Mouse (Mus musculus) midbrain, embryonic 11.5 days (tissue): ENCODE results near the gene Fzd4. TPM values are rescaled to one million over a fixed set of nuclear protein-coding genes. Genes with fewer than 3 reads are reported as not detected.

Source experiments
- ATAC-seq: fragments of 200-750 bp; cut with Nextera tagmentation; 2 replicates; pipeline ENCODE4 v1.8.0; 2017; ENCODE audit warnings: moderate TSS enrichment, moderate library complexity; ENCODE audit not compliant: low FRiP score
- DNase-seq: peaks from one replicate; pipeline ENCODE4 v3.0.0; 2015; ENCODE audit warnings: low spot score; ENCODE audit errors: missing footprints
- H3K27ac ChIP-seq: fragments of 300-500 bp; sonication (generic); 2 replicates; pipeline ENCODE4 v1.5.1; 2014; ENCODE audit warnings: low read depth, low read length
- H3K27me3 ChIP-seq: fragments of 300-500 bp; sonication (generic); 2 replicates; pipeline ENCODE4 v1.6.1; 2014; ENCODE audit warnings: mild to moderate bottlenecking, low read length, moderate library complexity, mixed read lengths; ENCODE audit not compliant: control insufficient read depth, insufficient read depth
- H3K36me3 ChIP-seq: fragments of 300-500 bp; sonication (generic); 2 replicates; pipeline ENCODE4 v1.6.1; 2014; ENCODE audit warnings: mild to moderate bottlenecking, low read length, moderate library complexity, mixed read lengths; ENCODE audit not compliant: control insufficient read depth, insufficient read depth
- H3K4me1 ChIP-seq: fragments of 300-500 bp; sonication (generic); 2 replicates; pipeline ENCODE4 v1.6.1; 2014; ENCODE audit warnings: low read length; ENCODE audit not compliant: control insufficient read depth, insufficient read depth
- H3K4me2 ChIP-seq: fragments of 300-500 bp; sonication (generic); 2 replicates; pipeline ENCODE4 v1.6.1; 2014; ENCODE audit warnings: mild to moderate bottlenecking, moderate library complexity
- H3K4me3 ChIP-seq: fragments of 300-500 bp; sonication (generic); 2 replicates; pipeline ENCODE4 v1.5.1; 2014; ENCODE audit warnings: low read depth, low read length
- H3K9ac ChIP-seq: fragments of 300-500 bp; sonication (generic); 2 replicates; pipeline ENCODE4 v1.6.1; 2014; ENCODE audit warnings: low read length
- H3K9me3 ChIP-seq: fragments of 300-500 bp; sonication (generic); 2 replicates; pipeline ENCODE4 v1.6.1; 2016; ENCODE audit warnings: low read length; ENCODE audit not compliant: control insufficient read depth
- WGBS: fragments of 180-500 bp; shearing (Covaris S2); extraction: QIAGEN DNeasy Blood & Tissue Kit; methylation state at CpG from one replicate; pipeline ENCODE4 v1.1.7; 2014; 5-methylcytosine and 5-hydroxymethylcytosine counted together
- polyA plus RNA-seq: library from polyadenylated mRNA; unstranded; fragments of >200 nt; fragmentation: Nextera tagmentation; extraction: Ambion mirVana; gene quantifications from 2 replicates; pipeline ENCODE4 v1.2.1, GENCODE M21; 2014

Gene Fzd4
- 2.0 and 2.6 TPM in 2 replicates for polyA plus RNA-seq

GRCm38 (mm10) chr7:89404081-89404733 lies at the start of gene Fzd4, which contains the start of gene Tmem135:
TSS of gene Fzd4 (plus strand) at chr7:89404355.
TSS of gene Tmem135 (minus strand) at chr7:89404222.
- under 1% methylated on average over 60 of the region's 62 CpGs for WGBS
- Histone ChIP-seq H3K4me2 (peak within 1 kb of the TSS; percentile 98), H3K4me3 (peak within 1 kb of the TSS; percentile 59), H3K9me3 (no peaks in the 10 kb centered on the region), H3K27me3 (peaks cover 14% of the 10 kb centered on the region; the same call in 1 of the 2 replicates), H3K27ac (peak within 1 kb of the TSS; percentile 21; the same call in 1 of the 2 replicates), H3K36me3 (no peaks in the 10 kb centered on the region), H3K9ac (peak within 1 kb of the TSS; percentile 71), H3K4me1 (peaks cover 10% of the 10 kb centered on the region)
- ATAC-seq (peak; percentile 96), DNase-seq (peak; percentile 100)

DNA sequence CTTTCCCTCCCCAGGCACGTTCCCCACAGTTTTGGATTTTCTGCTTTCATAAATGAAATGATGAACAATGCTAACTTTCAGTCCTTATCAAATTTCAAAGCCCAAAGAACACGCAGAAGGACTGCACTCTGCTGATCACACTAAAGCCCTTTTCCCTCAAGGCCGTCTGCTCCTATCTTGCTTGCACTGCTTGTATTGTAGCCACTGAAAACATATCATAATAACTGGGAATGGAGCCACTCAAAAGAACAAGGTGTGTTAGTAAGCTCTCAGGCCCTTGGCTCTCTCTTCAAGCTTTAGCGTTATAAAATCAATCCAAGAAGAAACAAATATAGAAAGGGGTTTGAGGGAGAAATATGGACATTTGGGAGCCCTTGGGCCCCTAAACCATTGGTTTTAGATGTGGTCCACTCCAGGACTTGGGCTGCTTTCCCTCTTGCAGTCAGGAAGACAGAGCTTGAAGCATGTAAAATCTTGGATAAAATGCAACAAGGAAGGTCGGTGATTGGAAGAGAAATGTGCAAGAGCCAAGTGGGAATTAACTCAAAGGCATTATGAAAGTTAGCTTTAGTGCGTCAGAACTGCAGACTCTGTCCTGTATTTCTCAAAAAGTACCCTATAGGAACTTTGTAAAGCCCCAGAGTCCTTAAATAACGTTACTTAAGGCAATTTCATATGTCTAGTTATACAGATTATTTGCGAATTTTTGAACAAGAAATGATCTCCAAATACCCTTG lies 48.5 kb upstream of the Fzd4 start:
- DNase-seq: peak; percentile 83

DNA sequence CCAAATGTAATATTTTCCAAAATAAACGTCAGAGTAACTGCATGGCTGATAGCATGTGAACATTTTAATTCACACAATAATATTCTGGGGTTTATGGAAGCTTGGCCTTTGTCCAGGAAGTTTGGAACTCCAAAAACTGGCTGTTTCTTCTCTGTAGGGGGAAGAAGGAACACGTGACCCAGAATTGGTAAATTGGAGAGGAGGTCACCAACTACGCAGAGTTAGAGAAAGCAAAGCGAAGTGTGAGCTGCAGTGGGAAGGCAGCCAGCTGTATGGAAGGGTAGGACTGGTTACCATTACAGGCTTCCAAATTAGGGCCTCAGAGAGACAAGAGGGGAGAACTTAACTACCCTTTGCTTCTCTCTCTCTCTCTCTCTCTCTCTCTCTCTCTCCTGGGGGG lies 47.8 kb upstream of the Fzd4 start:
- Histone ChIP-seq H3K36me3 (no peaks in the 10 kb centered on the region), H3K27me3 (no peaks in the 10 kb centered on the region; the same call in 1 of the 2 replicates), H3K4me3 (no peak overlapping the region), H3K4me1 (no peaks in the 10 kb centered on the region; the same call in 1 of the 2 replicates), H3K9ac (no peak overlapping the region), H3K9me3 (no peaks in the 10 kb centered on the region), H3K4me2 (no peak overlapping the region), H3K27ac (no peak overlapping the region)
- 84% methylated on average over 4 of the region's 4 CpGs for WGBS
- ATAC-seq (no peak), DNase-seq (peak; percentile 74)

More for the DNA sequence above, 48.5 kb upstream of the Fzd4 start:
- no peak overlapping the region for H3K27ac ChIP-seq
- H3K4me1 ChIP-seq: no peaks in the 10 kb centered on the region; the same call in 1 of the 2 replicates
- H3K9ac ChIP-seq: no peak overlapping the region
- no peaks in the 10 kb centered on the region for H3K36me3 ChIP-seq
- H3K4me3 ChIP-seq: no peak overlapping the region
- H3K4me2 ChIP-seq: no peak overlapping the region
- 86% methylated on average over 8 of the region's 8 CpGs for WGBS
- no peaks in the 10 kb centered on the region for H3K9me3 ChIP-seq
- H3K27me3 ChIP-seq: no peaks in the 10 kb centered on the region; the same call in 1 of the 2 replicates
- ATAC-seq: no peak

GRCm38 (mm10) chr7:89363975-89364374 lies 40.2 kb upstream of the Fzd4 start:
- Histone ChIP-seq H3K36me3 (no peaks in the 10 kb centered on the region), H3K9ac (no peak overlapping the region), H3K27me3 (peaks cover 7% of the 10 kb centered on the region), H3K27ac (no peak overlapping the region), H3K4me2 (no peak overlapping the region), H3K9me3 (no peaks in the 10 kb centered on the region), H3K4me3 (no peak overlapping the region), H3K4me1 (no peaks in the 10 kb centered on the region)
- no peak for DNase-seq
- no peak for ATAC-seq
- 94% methylated on average over 5 of the region's 5 CpGs for WGBS

- ATAC-seq: peak; percentile 64; the same call in 1 of the 2 replicates
Observed at GRCm38 (mm10) chr7:89365135-89365880, 38.8 kb upstream of the Fzd4 start.

GRCm38 (mm10) chr7:89367643-89368042 lies 36.5 kb upstream of the Fzd4 start:
- DNase-seq: no peak
- H3K36me3 ChIP-seq: no peaks in the 10 kb centered on the region
- H3K9me3 ChIP-seq: no peaks in the 10 kb centered on the region
- no peak overlapping the region for H3K27ac ChIP-seq
- no peak overlapping the region for H3K4me2 ChIP-seq
- no peak overlapping the region for H3K4me3 ChIP-seq
- no peak for ATAC-seq
- no peak overlapping the region for H3K9ac ChIP-seq
- H3K27me3 ChIP-seq: peaks cover 4% of the 10 kb centered on the region
- H3K4me1 ChIP-seq: no peaks in the 10 kb centered on the region
- WGBS: 16% methylated on average over 3 of the region's 3 CpGs

More at GRCm38 (mm10) chr7:89365135-89365880, 38.8 kb upstream of the Fzd4 start:
- 61% methylated on average over 10 of the region's 10 CpGs for WGBS
- H3K9me3 ChIP-seq: no peaks in the 10 kb centered on the region
- H3K4me2 ChIP-seq: no peak overlapping the region
- H3K36me3 ChIP-seq: no peaks in the 10 kb centered on the region
- DNase-seq: peak; percentile 80
- H3K27me3 ChIP-seq: peaks cover 7% of the 10 kb centered on the region
- no peaks in the 10 kb centered on the region for H3K4me1 ChIP-seq
- H3K27ac ChIP-seq: no peak overlapping the region
- no peak overlapping the region for H3K4me3 ChIP-seq
- no peak overlapping the region for H3K9ac ChIP-seq

GRCm38 (mm10) chr7:89370086-89370485 lies 34.1 kb upstream of the Fzd4 start:
- Histone ChIP-seq H3K27ac (no peak overlapping the region), H3K4me1 (no peaks in the 10 kb centered on the region), H3K9me3 (no peaks in the 10 kb centered on the region), H3K4me2 (no peak overlapping the region), H3K36me3 (no peaks in the 10 kb centered on the region), H3K27me3 (no peaks in the 10 kb centered on the region; the same call in 1 of the 2 replicates), H3K9ac (no peak overlapping the region), H3K4me3 (no peak overlapping the region)
- ATAC-seq: no peak
- peak; percentile 59 for DNase-seq
- WGBS: 82% methylated on average over 1 of the region's 1 CpGs

- H3K4me2 ChIP-seq: no peak overlapping the region
- H3K9me3 ChIP-seq: no peaks in the 10 kb centered on the region
- no peaks in the 10 kb centered on the region for H3K4me1 ChIP-seq
- no peak for ATAC-seq
- H3K9ac ChIP-seq: no peak overlapping the region
- DNase-seq: peak; percentile 66
- H3K36me3 ChIP-seq: no peaks in the 10 kb centered on the region
- no peaks in the 10 kb centered on the region; the same call in 1 of the 2 replicates for H3K27me3 ChIP-seq
- 78% methylated on average over 1 of the region's 1 CpGs for WGBS
- H3K4me3 ChIP-seq: no peak overlapping the region
- no peak overlapping the region for H3K27ac ChIP-seq
Observed at GRCm38 (mm10) chr7:89370917-89371316, 33.2 kb upstream of the Fzd4 start.
